Mouse (Mus musculus) kidney, postnatal 10 days (tissue): Measurements from ENCODE around the gene Klra9.
"Not testable (repeated sequence)": the region's sequence is repeated elsewhere in the genome, so short reads cannot be mapped to it uniquely, and the experiment has no call there.

Source experiments
- DNase-seq: peaks from one replicate; pipeline ENCODE4 v3.0.0; 2021; ENCODE audit warnings: mixed read lengths

Gene Klra9

DNA sequence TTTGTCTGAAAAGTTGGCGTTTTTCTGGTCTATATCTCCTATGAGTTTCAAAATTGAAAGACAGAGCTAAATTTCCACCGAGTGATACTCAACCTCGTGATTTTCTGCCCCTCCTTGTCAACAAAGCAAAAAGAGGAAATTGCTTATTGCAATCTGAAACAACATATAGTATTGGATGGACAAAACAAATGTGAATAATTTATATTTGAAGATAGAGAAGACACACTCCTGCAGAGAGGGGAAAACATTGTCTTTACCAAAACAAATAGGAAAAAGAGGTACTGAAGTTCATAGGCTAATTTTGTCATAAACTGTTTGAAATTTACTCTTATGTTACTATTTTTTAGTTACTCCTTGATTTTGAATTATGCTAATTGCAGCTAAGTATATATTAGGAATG, at the start of gene Klra9:
Klra9 (minus strand) TSS at position 101 of the 400 bp plus-strand sequence.
- DNase-seq = not testable (repeated sequence)

DNA sequence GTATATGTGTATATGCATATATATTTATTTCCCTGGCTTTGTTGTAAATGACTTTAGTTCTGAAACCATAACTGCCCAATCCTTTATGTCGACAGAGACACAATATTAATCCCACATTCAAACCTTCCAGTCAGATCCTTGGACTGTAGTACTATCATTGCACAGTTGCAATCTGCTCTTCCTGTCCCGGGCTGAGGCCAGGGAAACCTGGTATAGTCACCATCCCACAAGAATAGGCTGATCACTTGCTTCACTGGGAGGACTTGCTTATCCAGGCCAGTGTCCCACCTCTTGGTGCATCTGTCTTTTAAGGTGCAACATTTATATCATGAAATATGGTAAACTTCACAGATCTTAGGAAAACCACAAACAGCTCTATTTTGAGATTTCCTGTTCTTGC, 44.6 kb upstream of the Klra9 start:
- DNase-seq = no peak

DNA sequence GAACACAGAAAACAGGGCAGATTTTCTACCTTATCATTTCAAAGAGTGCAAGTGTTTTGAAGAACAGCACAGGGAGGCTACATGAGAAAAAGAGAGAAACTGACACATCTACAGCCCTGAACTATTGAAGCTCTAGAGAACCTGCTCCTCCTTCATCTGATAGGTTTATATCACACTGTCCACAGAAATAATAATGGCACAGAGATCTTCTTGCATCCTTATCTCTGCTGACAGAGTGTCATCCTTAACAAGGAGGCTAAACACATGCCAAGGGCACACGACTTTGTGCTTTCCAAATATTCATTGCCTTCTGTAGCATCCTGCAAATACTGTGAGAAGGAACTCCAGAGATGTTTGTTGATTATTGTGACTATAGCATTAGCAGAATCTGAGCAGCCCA, 43.7 kb upstream of the Klra9 start:
- DNase-seq = no peak

DNA sequence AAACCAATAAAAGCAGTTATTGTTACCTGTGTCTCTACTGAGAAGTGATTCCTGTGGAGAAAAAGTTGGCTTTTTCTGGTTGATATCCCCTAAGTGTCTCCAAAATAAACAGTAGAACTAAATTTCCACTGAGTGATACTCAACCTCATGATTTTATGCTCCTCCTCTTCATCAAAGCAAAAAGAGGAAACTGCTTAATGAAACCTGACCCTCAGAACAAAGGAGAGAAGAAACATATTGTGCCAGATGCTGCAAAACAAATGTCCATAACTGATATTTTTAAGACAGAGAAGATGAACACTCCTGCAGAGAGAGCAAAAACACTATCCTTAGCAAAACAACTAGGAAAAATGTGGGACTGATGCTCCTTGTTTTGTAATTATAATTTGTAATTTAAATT, 40.3 kb upstream of the Klra9 start, which contains the start of gene Klra7:
Klra7 (minus strand) TSS at position 101 of the 400 bp plus-strand sequence.
- DNase-seq = no peak

DNA sequence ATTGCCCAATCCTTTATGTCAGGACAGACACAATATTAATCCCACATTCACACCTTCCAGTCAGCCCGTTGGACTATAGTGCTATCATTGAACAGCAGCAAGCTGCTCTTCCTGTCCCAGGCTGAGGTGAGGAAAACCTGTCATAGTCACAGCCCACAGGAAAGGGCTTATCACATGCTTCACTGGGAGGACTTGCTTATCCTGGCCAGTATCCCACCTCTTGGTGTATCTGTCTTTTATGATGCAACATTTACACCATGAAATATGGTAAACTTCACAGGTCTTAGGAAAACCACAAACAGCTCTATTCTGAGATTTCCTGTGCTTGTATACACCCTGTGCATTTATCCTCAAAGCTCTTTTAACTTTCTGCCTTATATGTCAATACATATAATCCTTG, 4.5 kb upstream of the Klra9 start:
- not testable (repeated sequence) for DNase-seq

DNA sequence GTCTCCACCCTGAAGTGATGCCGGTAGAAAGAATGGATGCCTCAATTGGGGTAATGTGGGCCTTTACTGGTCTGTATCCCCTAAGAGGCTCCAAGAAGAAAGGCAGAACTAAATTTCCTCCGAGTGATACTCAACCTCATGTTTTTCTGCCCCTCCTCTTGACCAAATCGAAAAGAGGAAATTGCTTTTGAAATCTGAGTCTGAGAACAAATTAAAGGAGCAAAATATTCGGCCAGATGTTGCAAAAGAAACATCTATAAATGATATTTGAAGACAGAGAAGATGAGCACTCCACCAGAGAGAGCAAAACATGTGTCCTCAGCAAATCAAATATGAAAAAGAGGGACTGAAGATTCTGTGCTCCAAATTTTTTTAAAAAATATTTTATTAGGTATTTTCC, 63.1 kb downstream of the Klra9 start, which contains the start of gene Klra8:
Klra8 (minus strand) TSS at position 101 of the 400 bp plus-strand sequence.
- DNase-seq = not testable (repeated sequence)
